Mouse (Mus musculus) lung, adult 2 months (tissue): ENCODE results near the gene Kcnh4.

Source experiments
- CTCF ChIP-seq: fragments of 200-500 bp; IDR thresholded peaks from 2 replicates; pipeline ENCODE4 v1.5.1; 2011; ENCODE audit warnings: mild to moderate bottlenecking, low read length, control low read depth; ENCODE audit not compliant: insufficient read depth
- POLR2A ChIP-seq: fragments of 200-500 bp; IDR thresholded peaks from 2 replicates; pipeline ENCODE4 v1.6.1; 2011; ENCODE audit warnings: low read depth, mild to moderate bottlenecking, control low read depth, low read length, borderline replicate concordance; ENCODE audit errors: extremely low read depth

DNA sequence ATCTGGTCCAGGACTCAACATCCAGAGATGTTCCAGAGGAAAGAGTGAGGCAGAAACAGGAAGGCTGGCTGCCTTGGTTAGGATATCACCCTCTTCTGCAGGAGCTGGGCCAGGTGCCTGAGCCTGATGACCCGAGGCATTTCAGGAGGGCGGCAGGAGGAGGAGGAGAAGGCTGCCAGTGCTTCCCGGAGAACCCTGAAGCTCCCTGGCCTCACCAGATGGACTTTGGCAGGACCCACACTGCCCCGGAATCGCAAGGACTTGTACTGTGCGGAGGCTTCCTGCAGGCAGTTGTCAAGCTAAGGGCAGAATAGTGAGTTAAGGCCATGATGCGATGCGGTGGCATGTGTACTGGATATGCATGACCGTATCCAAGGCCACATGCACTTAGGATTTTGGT, 7.0 kb upstream of the Kcnh4 start:
- TF ChIP-seq CTCF: no peak
- no peak for TF ChIP-seq POLR2A
